Mouse (Mus musculus) liver, embryonic 14.5 days (tissue): Measurements from ENCODE around the gene Gdpd1. TPM values are rescaled to one million over a fixed set of nuclear protein-coding genes. Genes with fewer than 3 reads are reported as not detected.

ENCODE experiments used
- ATAC-seq: fragments of 200-750 bp; cut with Nextera tagmentation; 2 replicates; pipeline ENCODE4 v1.8.0; 2017; ENCODE audit warnings: moderate number of reproducible peaks, mild to moderate bottlenecking, moderate library complexity; ENCODE audit not compliant: insufficient read depth
- DNase-seq, 3 experiments: peaks; one replicate each; pipeline ENCODE4 v3.0.0-alpha.2; 2012 to 2013; ENCODE audit warnings: low read depth in 3 of 3, low spot score in 3 of 3
- H3K27ac ChIP-seq: fragments of 300-500 bp; sonication (generic); 2 replicates; pipeline ENCODE4 v1.5.1; 2014; ENCODE audit warnings: moderate library complexity, mild to moderate bottlenecking, control low read depth, inconsistent platforms
- H3K27me3 ChIP-seq: fragments of 300-500 bp; sonication (generic); 2 replicates; pipeline ENCODE4 v1.6.1; 2014; ENCODE audit warnings: mild to moderate bottlenecking, low read length, moderate library complexity; ENCODE audit not compliant: control insufficient read depth, insufficient read depth
- H3K36me3 ChIP-seq: fragments of 300-500 bp; sonication (generic); replicated peaks from 2 replicates; pipeline ENCODE4 v1.6.1; 2014; ENCODE audit warnings: low read depth; ENCODE audit not compliant: control insufficient read depth, insufficient read depth
- H3K4me1 ChIP-seq, 2 experiments: fragments of 200-500 bp in 1 of 2; fragments of 300-500 bp in 1 of 2; sonication (generic) in 1 of 2; replicated peaks; 2 replicates each; pipeline ENCODE4 v1.6.1; 2012 to 2014; ENCODE audit warnings: antibody characterized with exemption in 1 of 2, inconsistent platforms in 1 of 2, low read length in 1 of 2; ENCODE audit not compliant: control insufficient read depth in 2 of 2, insufficient read depth in 2 of 2
- H3K4me2 ChIP-seq: fragments of 300-500 bp; sonication (generic); 2 replicates; pipeline ENCODE4 v1.6.1; 2014; ENCODE audit warnings: low read depth, mild to moderate bottlenecking, control low read depth, moderate library complexity
- H3K4me3 ChIP-seq, 2 experiments: fragments of 200-500 bp in 1 of 2; fragments of 300-500 bp in 1 of 2; sonication (generic) in 1 of 2; 2 replicates each; pipeline ENCODE4 v1.5.1; 2012 to 2014; ENCODE audit warnings: low read depth in 2 of 2, low read length in 2 of 2, mild to moderate bottlenecking in 2 of 2, control low read depth in 1 of 2, inconsistent platforms in 1 of 2, moderate library complexity in 1 of 2; ENCODE audit not compliant: insufficient read depth in 1 of 2
- H3K9ac ChIP-seq: fragments of 300-500 bp; sonication (generic); replicated peaks from 2 replicates; pipeline ENCODE4 v1.6.1; 2014; ENCODE audit warnings: mild to moderate bottlenecking, control low read depth, moderate library complexity
- H3K9me3 ChIP-seq: fragments of 300-500 bp; sonication (generic); 2 replicates; pipeline ENCODE4 v1.6.1; 2016; ENCODE audit warnings: low read length, mixed read lengths; ENCODE audit not compliant: control insufficient read depth
- CTCF ChIP-seq: IDR thresholded peaks from 2 replicates; pipeline ENCODE4 v1.5.1; 2016; ENCODE audit warnings: antibody characterized with exemption, low read depth, control low read depth
- EP300 ChIP-seq: IDR thresholded peaks from 2 replicates; pipeline ENCODE4 v1.6.1; 2016; ENCODE audit warnings: antibody characterized with exemption, low read depth
- WGBS: fragments of 180-500 bp; shearing (Covaris S2); extraction: QIAGEN DNeasy Blood & Tissue Kit; methylation state at CpG from one replicate; pipeline ENCODE4 v1.1.7; 2014; ENCODE audit not compliant: insufficient replicate concordance; 5-methylcytosine and 5-hydroxymethylcytosine counted together
- polyA plus RNA-seq, 2 experiments: library from polyadenylated mRNA; depleted of rRNA in 1 of 2; stranded (reverse) in 1 of 2; unstranded in 1 of 2; fragments of >200 nt; fragmentation: Nextera tagmentation in 1 of 2; extraction: Ambion mirVana in 1 of 2; gene quantifications; 2 replicates each; pipeline versions ENCODE4 v1.2.1 to v1.2.3; 2012 to 2014

Gdpd1 gene
- polyA plus RNA-seq, 2 experiments, result 1.5 to 5.0 TPM

GRCm38 (mm10) chr11:87046968-87047367, 26.9 kb downstream of the Gdpd1 start:
- ATAC-seq (no peak), DNase-seq (peak in 1 of 3 experiments; percentile 82)
- Histone ChIP-seq H3K9me3 (no peaks in the 10 kb centered on the region), H3K4me1 (peaks cover 0 to 8% of the 10 kb centered on the region in 2 experiments; a peak in 1 of 4 replicates), H3K4me2 (no peak overlapping the region), H3K4me3 (no peak overlapping the region), H3K36me3 (no peaks in the 10 kb centered on the region), H3K27me3 (no peaks in the 10 kb centered on the region), H3K9ac (no peak overlapping the region), H3K27ac (no peak overlapping the region)
- TF ChIP-seq EP300, result no peak
- TF ChIP-seq CTCF, result no peak
- 54% methylated on average over 5 of the region's 5 CpGs for WGBS

- Histone ChIP-seq H3K36me3 (no peaks in the 10 kb centered on the region), H3K27ac (no peak overlapping the region), H3K27me3 (no peaks in the 10 kb centered on the region), H3K4me1 (peaks cover 0 to 8% of the 10 kb centered on the region in 2 experiments; a peak in 1 of 4 replicates), H3K9me3 (no peaks in the 10 kb centered on the region), H3K4me2 (no peak overlapping the region), H3K9ac (no peak overlapping the region), H3K4me3 (no peak overlapping the region)
- DNase-seq (no peak), ATAC-seq (no peak)
- TF ChIP-seq EP300 (no peak), CTCF (no peak)
- 54% methylated on average over 3 of the region's 3 CpGs for WGBS
Observed at GRCm38 (mm10) chr11:87043052-87043451, 30.8 kb downstream of the Gdpd1 start.

DNA sequence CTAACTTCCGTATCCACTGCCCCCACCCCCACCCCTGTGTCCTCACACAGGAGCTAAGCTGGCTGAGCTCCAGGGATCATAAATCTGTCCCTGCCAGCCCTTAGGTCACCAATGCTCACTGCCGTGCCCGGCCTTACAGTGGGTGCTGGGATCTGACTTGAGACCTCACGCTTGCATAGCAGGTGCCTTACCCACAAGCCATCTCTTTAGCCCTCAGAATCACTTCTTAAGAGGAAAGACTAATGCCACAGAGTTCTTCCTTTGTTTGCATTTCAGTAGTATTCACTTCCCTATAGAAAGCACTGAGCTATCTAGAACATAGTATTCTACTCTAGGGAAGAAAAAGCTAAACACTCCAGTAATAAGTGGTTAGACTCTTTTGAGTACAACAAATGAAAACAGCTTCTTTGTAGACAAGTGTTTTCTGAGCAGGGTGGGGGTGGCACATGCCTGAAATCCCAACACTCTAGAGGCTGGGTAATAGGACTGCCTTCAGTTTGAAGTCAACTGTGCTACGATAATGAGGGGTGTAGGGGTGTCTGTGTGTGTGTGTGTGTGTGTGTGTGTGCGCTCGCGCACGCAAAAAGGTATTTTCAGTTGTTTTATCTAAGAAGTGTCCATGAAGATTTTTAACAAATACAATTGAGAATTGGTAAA, 34.4 kb downstream of the Gdpd1 start:
- no peak overlapping the region for H3K4me3 ChIP-seq
- no peak for ATAC-seq
- H3K9me3 ChIP-seq, result no peaks in the 10 kb centered on the region
- H3K4me1 ChIP-seq, result no peaks in the 10 kb centered on the region
- no peaks in the 10 kb centered on the region for H3K36me3 ChIP-seq
- WGBS, result 75% methylated on average over 9 of the region's 9 CpGs
- no peaks in the 10 kb centered on the region for H3K27me3 ChIP-seq
- no peak overlapping the region for H3K27ac ChIP-seq
- TF ChIP-seq EP300 (no peak), CTCF (no peak)
- DNase-seq, result no peak
- H3K4me2 ChIP-seq, result no peak overlapping the region
- H3K9ac ChIP-seq, result no peak overlapping the region

- H3K4me2 ChIP-seq, result no peak overlapping the region
- no peaks in the 10 kb centered on the region for H3K4me1 ChIP-seq
- H3K27me3 ChIP-seq, result no peaks in the 10 kb centered on the region
- H3K27ac ChIP-seq, result no peak overlapping the region
- TF ChIP-seq EP300 (no peak), CTCF (peak; percentile 68)
- no peaks in the 10 kb centered on the region for H3K9me3 ChIP-seq
- WGBS, result 49% methylated on average over 4 of the region's 4 CpGs
- no peak overlapping the region for H3K4me3 ChIP-seq
- ATAC-seq, result no peak
- no peak for DNase-seq
- no peaks in the 10 kb centered on the region for H3K36me3 ChIP-seq
- no peak overlapping the region for H3K9ac ChIP-seq
Observed at GRCm38 (mm10) chr11:87036180-87036579, 37.7 kb downstream of the Gdpd1 start.

GRCm38 (mm10) chr11:87028212-87028611, 45.6 kb downstream of the Gdpd1 start:
- Histone ChIP-seq H3K4me3 (no peak overlapping the region), H3K9me3 (no peaks in the 10 kb centered on the region), H3K36me3 (no peaks in the 10 kb centered on the region), H3K9ac (no peak overlapping the region), H3K27ac (no peak overlapping the region), H3K4me2 (no peak overlapping the region), H3K4me1 (0 out of 4 replicates have a peak, but pooled peaks cover 0 to 2% of the 10 kb centered on the region in 2 experiments), H3K27me3 (no peaks in the 10 kb centered on the region)
- DNase-seq (no peak), ATAC-seq (no peak)
- TF ChIP-seq EP300 (no peak), CTCF (no peak)
- 33% methylated on average over 3 of the region's 3 CpGs for WGBS
